Mouse (Mus musculus): ENCODE measurements around the gene Nap1l1. TPM values are rescaled to one million over a fixed set of nuclear protein-coding genes. Genes with fewer than 3 reads are reported as not detected.

Nap1l1 gene
- polyA plus RNA-seq, 1 experiment from 2014 or later, result 147 TPM

GRCm38 (mm10) chr10:111452426-111452825 is 20.6 kb upstream of the Nap1l1 start:
- H3K4me2 ChIP-seq (ENCODE audit: low read length), result no peak overlapping the region
- no peak for ATAC-seq
- H3K9ac ChIP-seq (ENCODE audit: low read depth, low read length), result no peak overlapping the region
- no peaks in the 10 kb centered on the region for H3K9me3 ChIP-seq (ENCODE audit: control insufficient read depth, low read length)
- H3K27ac ChIP-seq (ENCODE audit: low read depth, low read length), result no peak overlapping the region
- no peak overlapping the region for H3K4me3 ChIP-seq (ENCODE audit: low read length)
- H3K36me3 ChIP-seq (ENCODE audit: control insufficient read depth, insufficient read depth, low read length), result no peaks in the 10 kb centered on the region
- H3K27me3 ChIP-seq (replicated peaks; ENCODE audit: control insufficient read depth, insufficient read depth, low read length), result no peaks in the 10 kb centered on the region
- no peaks in the 10 kb centered on the region for H3K4me1 ChIP-seq (ENCODE audit: control insufficient read depth, insufficient read depth, low read depth, low read length)
- 88% methylated on average over 11 of the region's 11 CpGs for WGBS

- no peaks in the 10 kb centered on the region for H3K9me3 ChIP-seq (ENCODE audit: control insufficient read depth, low read length)
- no peak overlapping the region for H3K4me2 ChIP-seq (ENCODE audit: low read length)
- no peaks in the 10 kb centered on the region for H3K27me3 ChIP-seq (replicated peaks; ENCODE audit: control insufficient read depth, insufficient read depth, low read length)
- H3K4me3 ChIP-seq (ENCODE audit: low read length), result no peak overlapping the region
- H3K4me1 ChIP-seq (ENCODE audit: control insufficient read depth, insufficient read depth, low read depth, low read length), result no peaks in the 10 kb centered on the region
- WGBS, result 84% methylated on average over 8 of the region's 8 CpGs
- no peaks in the 10 kb centered on the region for H3K36me3 ChIP-seq (ENCODE audit: control insufficient read depth, insufficient read depth, low read length)
- no peak overlapping the region for H3K9ac ChIP-seq (ENCODE audit: low read depth, low read length)
- no peak for ATAC-seq
- no peak overlapping the region for H3K27ac ChIP-seq (ENCODE audit: low read depth, low read length)
Observed at GRCm38 (mm10) chr10:111454698-111455308, 18.2 kb upstream of the Nap1l1 start.

DNA sequence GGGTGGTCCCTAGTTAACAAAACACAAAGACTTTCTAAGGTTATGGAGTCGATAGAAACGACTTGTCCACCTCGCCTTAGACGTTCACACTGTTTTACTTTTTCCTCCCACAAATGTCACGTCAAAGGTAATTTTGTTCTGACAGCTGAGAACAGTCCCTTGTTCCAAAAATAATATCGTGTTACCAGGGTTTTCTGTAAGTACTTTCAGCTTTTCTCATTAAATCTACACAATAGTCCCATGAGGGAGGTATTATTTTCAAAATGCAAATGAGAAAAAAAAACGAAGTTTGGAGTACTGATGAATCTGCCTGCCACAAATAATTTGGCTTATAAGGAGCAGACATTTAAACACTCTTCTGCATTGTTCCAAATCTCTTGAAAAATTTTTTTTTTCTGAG is 14.9 kb upstream of the Nap1l1 start:
- 63% methylated on average over 7 of the region's 7 CpGs for WGBS
- no peak overlapping the region for H3K27ac ChIP-seq (ENCODE audit: low read depth, low read length)
- 0 out of 2 replicates have a peak, but pooled peaks cover 4% of the 10 kb centered on the region for H3K4me1 ChIP-seq (ENCODE audit: control insufficient read depth, insufficient read depth, low read depth, low read length)
- H3K4me2 ChIP-seq (ENCODE audit: low read length), result no peak overlapping the region
- no peak overlapping the region for H3K4me3 ChIP-seq (ENCODE audit: low read length)
- no peaks in the 10 kb centered on the region for H3K36me3 ChIP-seq (ENCODE audit: control insufficient read depth, insufficient read depth, low read length)
- H3K9ac ChIP-seq (ENCODE audit: low read depth, low read length), result no peak overlapping the region
- H3K9me3 ChIP-seq (ENCODE audit: control insufficient read depth, low read length), result no peaks in the 10 kb centered on the region
- H3K27me3 ChIP-seq (replicated peaks; ENCODE audit: control insufficient read depth, insufficient read depth, low read length), result no peaks in the 10 kb centered on the region
- ATAC-seq, result no peak

- Histone ChIP-seq H3K27me3 (replicated peaks; ENCODE audit: control insufficient read depth, insufficient read depth, low read length) (no peaks in the 10 kb centered on the region), H3K4me1 (ENCODE audit: control insufficient read depth, insufficient read depth, low read depth, low read length) (0 out of 2 replicates have a peak, but pooled peaks cover 4% of the 10 kb centered on the region), H3K4me2 (ENCODE audit: low read length) (no peak overlapping the region), H3K9me3 (ENCODE audit: control insufficient read depth, low read length) (no peaks in the 10 kb centered on the region), H3K9ac (ENCODE audit: low read depth, low read length) (no peak overlapping the region), H3K36me3 (ENCODE audit: control insufficient read depth, insufficient read depth, low read length) (no peaks in the 10 kb centered on the region), H3K4me3 (ENCODE audit: low read length) (no peak overlapping the region), H3K27ac (ENCODE audit: low read depth, low read length) (no peak overlapping the region)
- ATAC-seq, result no peak
- 58% methylated on average over 9 of the region's 9 CpGs for WGBS
Observed at GRCm38 (mm10) chr10:111459040-111459439, 14.0 kb upstream of the Nap1l1 start.

DNA sequence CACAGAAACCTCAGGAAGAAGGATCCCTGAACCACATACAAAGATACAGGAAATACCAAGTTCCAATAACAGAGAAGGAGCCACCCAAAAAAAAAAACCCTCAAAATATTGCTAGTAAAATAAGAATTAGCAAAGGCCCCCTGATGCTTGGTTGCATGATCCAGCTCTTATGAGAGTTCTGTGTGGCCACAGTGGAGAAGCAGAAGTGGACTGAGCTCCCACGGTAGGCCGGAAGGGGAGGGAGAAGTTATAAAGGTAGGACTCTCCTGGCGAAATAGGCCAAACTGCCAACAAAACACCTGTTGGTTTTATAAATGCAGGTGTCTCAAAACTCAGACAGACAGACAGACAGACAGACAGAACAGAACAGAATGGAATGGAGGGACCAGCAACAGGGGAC is 13.1 kb upstream of the Nap1l1 start:
- Histone ChIP-seq H3K27me3 (replicated peaks; ENCODE audit: control insufficient read depth, insufficient read depth, low read length) (no peaks in the 10 kb centered on the region), H3K27ac (ENCODE audit: low read depth, low read length) (no peak overlapping the region), H3K9me3 (ENCODE audit: control insufficient read depth, low read length) (no peaks in the 10 kb centered on the region), H3K36me3 (ENCODE audit: control insufficient read depth, insufficient read depth, low read length) (no peaks in the 10 kb centered on the region), H3K4me3 (ENCODE audit: low read length) (no peak overlapping the region), H3K4me2 (ENCODE audit: low read length) (no peak overlapping the region), H3K4me1 (ENCODE audit: control insufficient read depth, insufficient read depth, low read depth, low read length) (0 out of 2 replicates have a peak, but pooled peaks cover 4% of the 10 kb centered on the region), H3K9ac (ENCODE audit: low read depth, low read length) (no peak overlapping the region)
- WGBS, result 84% methylated on average over 3 of the region's 3 CpGs
- ATAC-seq, result no peak

DNA sequence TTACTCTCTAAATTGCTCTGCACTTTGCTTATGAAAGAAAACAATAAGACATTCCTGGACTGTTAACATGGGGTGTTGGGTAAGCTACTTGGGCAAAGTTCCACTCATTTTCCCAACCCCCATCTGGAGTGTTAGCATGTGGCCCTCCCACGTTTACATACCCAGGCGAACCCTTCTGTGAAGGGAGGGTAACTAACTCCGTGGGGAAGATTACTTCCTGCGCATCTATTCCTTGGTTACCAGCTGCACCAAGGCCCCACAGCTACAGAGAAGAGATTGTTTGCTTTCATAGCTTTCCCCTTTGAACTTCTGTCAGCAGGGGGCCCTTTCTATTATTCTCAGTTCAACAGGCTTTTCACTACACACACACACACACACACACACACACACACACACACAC is 12.6 kb upstream of the Nap1l1 start:
- no peak overlapping the region for H3K9ac ChIP-seq (ENCODE audit: low read depth, low read length)
- no peak overlapping the region for H3K4me3 ChIP-seq (ENCODE audit: low read length)
- no peak overlapping the region for H3K4me2 ChIP-seq (ENCODE audit: low read length)
- no peak for ATAC-seq
- H3K27me3 ChIP-seq (replicated peaks; ENCODE audit: control insufficient read depth, insufficient read depth, low read length), result no peaks in the 10 kb centered on the region
- H3K4me1 ChIP-seq (ENCODE audit: control insufficient read depth, insufficient read depth, low read depth, low read length), result 0 out of 2 replicates have a peak, but pooled peaks cover 4% of the 10 kb centered on the region
- WGBS, result 12% methylated on average over 4 of the region's 4 CpGs
- no peak overlapping the region for H3K27ac ChIP-seq (ENCODE audit: low read depth, low read length)
- no peaks in the 10 kb centered on the region for H3K36me3 ChIP-seq (ENCODE audit: control insufficient read depth, insufficient read depth, low read length)
- H3K9me3 ChIP-seq (ENCODE audit: control insufficient read depth, low read length), result no peaks in the 10 kb centered on the region

DNA sequence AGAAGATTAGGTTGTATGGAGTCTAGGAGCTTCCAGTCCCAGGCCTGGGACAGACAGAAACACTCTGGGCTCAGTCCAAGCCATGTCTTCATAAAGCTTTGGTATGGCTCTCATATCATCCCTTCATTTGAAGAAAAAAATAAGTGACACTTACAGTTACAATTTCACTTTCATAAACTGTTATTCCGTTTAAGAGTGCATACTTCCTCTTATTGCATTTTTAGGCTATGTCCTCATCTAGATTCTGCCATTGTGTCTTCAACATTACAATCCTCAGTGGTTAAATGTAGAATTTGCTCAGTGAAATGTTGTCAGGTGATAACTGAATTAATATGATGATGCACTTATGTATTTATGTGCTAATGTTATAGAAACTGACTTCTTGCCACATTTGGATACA is 8.2 kb upstream of the Nap1l1 start:
- ATAC-seq, result no peak
- WGBS, result 84% methylated on average over 1 of the region's 1 CpGs
- no peak overlapping the region for H3K27ac ChIP-seq (ENCODE audit: low read depth, low read length)
- H3K4me2 ChIP-seq (ENCODE audit: low read length), result no peak overlapping the region
- H3K9ac ChIP-seq (ENCODE audit: low read depth, low read length), result no peak overlapping the region
- H3K4me1 ChIP-seq (ENCODE audit: control insufficient read depth, insufficient read depth, low read depth, low read length), result 0 out of 2 replicates have a peak, but pooled peaks cover 4% of the 10 kb centered on the region
- H3K27me3 ChIP-seq (replicated peaks; ENCODE audit: control insufficient read depth, insufficient read depth, low read length), result no peaks in the 10 kb centered on the region
- H3K9me3 ChIP-seq (ENCODE audit: control insufficient read depth, low read length), result no peaks in the 10 kb centered on the region
- H3K4me3 ChIP-seq (ENCODE audit: low read length), result no peak overlapping the region
- no peaks in the 10 kb centered on the region for H3K36me3 ChIP-seq (ENCODE audit: control insufficient read depth, insufficient read depth, low read length)

GRCm38 (mm10) chr10:111465409-111465808 is 7.6 kb upstream of the Nap1l1 start:
- H3K4me1 ChIP-seq (ENCODE audit: control insufficient read depth, insufficient read depth, low read depth, low read length), result no peaks in the 10 kb centered on the region
- no peaks in the 10 kb centered on the region for H3K36me3 ChIP-seq (ENCODE audit: control insufficient read depth, insufficient read depth, low read length)
- no peak overlapping the region for H3K4me3 ChIP-seq (ENCODE audit: low read length)
- H3K27me3 ChIP-seq (replicated peaks; ENCODE audit: control insufficient read depth, insufficient read depth, low read length), result no peaks in the 10 kb centered on the region
- H3K27ac ChIP-seq (ENCODE audit: low read depth, low read length), result no peak overlapping the region
- no peak overlapping the region for H3K4me2 ChIP-seq (ENCODE audit: low read length)
- no peak for ATAC-seq
- WGBS, result 44% methylated on average over 2 of the region's 2 CpGs
- H3K9ac ChIP-seq (ENCODE audit: low read depth, low read length), result no peak overlapping the region
- H3K9me3 ChIP-seq (ENCODE audit: control insufficient read depth, low read length), result no peaks in the 10 kb centered on the region

- no peak for ATAC-seq
- Histone ChIP-seq H3K4me1 (ENCODE audit: control insufficient read depth, insufficient read depth, low read depth, low read length) (peaks cover 14% of the 10 kb centered on the region), H3K27ac (ENCODE audit: low read depth, low read length) (no peak overlapping the region), H3K36me3 (ENCODE audit: control insufficient read depth, insufficient read depth, low read length) (no peaks in the 10 kb centered on the region), H3K9ac (ENCODE audit: low read depth, low read length) (no peak overlapping the region), H3K4me2 (ENCODE audit: low read length) (no peak overlapping the region), H3K9me3 (ENCODE audit: control insufficient read depth, low read length) (no peaks in the 10 kb centered on the region), H3K4me3 (ENCODE audit: low read length) (no peak overlapping the region), H3K27me3 (replicated peaks; ENCODE audit: control insufficient read depth, insufficient read depth, low read length) (no peaks in the 10 kb centered on the region)
- 72% methylated on average over 9 of the region's 9 CpGs for WGBS
Observed at GRCm38 (mm10) chr10:111471166-111471565, 1.9 kb upstream of the Nap1l1 start.

Data from hindbrain, embryonic 16.5 days (tissue).